Mouse (Mus musculus) right cerebral cortex, postnatal 10 days (tissue): Measurements from ENCODE around the gene Cldn34b2.
"Not testable (repeated sequence)": the region's sequence is repeated elsewhere in the genome, so short reads cannot be mapped to it uniquely, and the experiment has no call there.

ENCODE experiments used
- DNase-seq, 2 experiments: peaks; one replicate each; pipeline ENCODE4 v3.0.0; 2021; ENCODE audit warnings: low spot score in 2 of 2

The Cldn34b2 gene

GRCm38 (mm10) chrX:155128312-155128711 is at the start of gene Cldn34b2:
TSS of gene Cldn34b2 (minus strand) at chrX:155128412.
- DNase-seq: not testable (repeated sequence)

- no peak for DNase-seq
Observed at GRCm38 (mm10) chrX:155177640-155178039, 49.4 kb upstream of the Cldn34b2 start.

GRCm38 (mm10) chrX:155177230-155177629 is 49.0 kb upstream of the Cldn34b2 start:
- no peak for DNase-seq

GRCm38 (mm10) chrX:155175568-155175967 is 47.4 kb upstream of the Cldn34b2 start:
- no peak for DNase-seq

GRCm38 (mm10) chrX:155172310-155172709 is 44.1 kb upstream of the Cldn34b2 start:
- DNase-seq: peak in 1 of 2 experiments; percentile 16

GRCm38 (mm10) chrX:155171754-155172153 is 43.5 kb upstream of the Cldn34b2 start:
- no peak for DNase-seq

GRCm38 (mm10) chrX:155169886-155170285 is 41.7 kb upstream of the Cldn34b2 start:
- DNase-seq: no peak

GRCm38 (mm10) chrX:155167667-155168066 is 39.5 kb upstream of the Cldn34b2 start:
- no peak for DNase-seq

- no peak for DNase-seq
Observed at GRCm38 (mm10) chrX:155166313-155166712, 38.1 kb upstream of the Cldn34b2 start.

GRCm38 (mm10) chrX:155163553-155163952 is 35.3 kb upstream of the Cldn34b2 start:
- no peak for DNase-seq

- DNase-seq: no peak
Observed at GRCm38 (mm10) chrX:155151868-155152267, 23.7 kb upstream of the Cldn34b2 start.

GRCm38 (mm10) chrX:155144718-155145117 is 16.5 kb upstream of the Cldn34b2 start:
- DNase-seq: peak; percentile 26 to 46

- DNase-seq: peak; percentile 16 to 21
Observed at GRCm38 (mm10) chrX:155098024-155098423, 30.2 kb downstream of the Cldn34b2 start.

- not testable (repeated sequence) for DNase-seq
Observed at GRCm38 (mm10) chrX:155093566-155093965, 34.6 kb downstream of the Cldn34b2 start, which contains the start of gene Magea2. TSS of gene Magea2 (minus strand) at chrX:155093666.

- DNase-seq: not testable (repeated sequence)
Observed at GRCm38 (mm10) chrX:155089693-155090092, 38.5 kb downstream of the Cldn34b2 start, which contains the start of gene Magea1. TSS of gene Magea1 (minus strand) at chrX:155089793.
